Mouse (Mus musculus) forebrain, embryonic 11.5 days (tissue): ENCODE data around the gene Slco2a1. TPM values are rescaled to one million over a fixed set of nuclear protein-coding genes. Genes with fewer than 3 reads are reported as not detected.

ENCODE experiments used
- ATAC-seq: fragments of 200-750 bp; cut with Nextera tagmentation; replicated peaks from 2 replicates; pipeline ENCODE4 v1.8.0; 2017; ENCODE audit warnings: moderate TSS enrichment; ENCODE audit not compliant: low FRiP score
- DNase-seq: peaks from one replicate; pipeline ENCODE4 v3.0.0-alpha.2; 2017; ENCODE audit warnings: low spot score
- H3K27ac ChIP-seq: fragments of 300-500 bp; sonication (generic); 2 replicates; pipeline ENCODE4 v1.5.1; 2014; ENCODE audit warnings: low read depth, low read length
- H3K27me3 ChIP-seq: fragments of 300-500 bp; sonication (generic); 2 replicates; pipeline ENCODE4 v1.6.1; 2014; ENCODE audit warnings: mild to moderate bottlenecking, low read length, mixed read lengths; ENCODE audit not compliant: control insufficient read depth, insufficient read depth
- H3K36me3 ChIP-seq: fragments of 300-500 bp; sonication (generic); 2 replicates; pipeline ENCODE4 v1.6.1; 2014; ENCODE audit warnings: mild to moderate bottlenecking, low read length, moderate library complexity, mixed read lengths; ENCODE audit not compliant: control insufficient read depth, insufficient read depth
- H3K4me1 ChIP-seq: fragments of 300-500 bp; sonication (generic); replicated peaks from 2 replicates; pipeline ENCODE4 v1.6.1; 2014; ENCODE audit warnings: low read length, mixed read lengths; ENCODE audit not compliant: control insufficient read depth, insufficient read depth
- H3K4me2 ChIP-seq: fragments of 300-500 bp; sonication (generic); 2 replicates; pipeline ENCODE4 v1.6.1; 2014; ENCODE audit warnings: low read depth, mild to moderate bottlenecking, low read length, moderate library complexity, mixed read lengths; ENCODE audit not compliant: severe bottlenecking
- H3K4me3 ChIP-seq: fragments of 300-500 bp; sonication (generic); 2 replicates; pipeline ENCODE4 v1.5.1; 2014; ENCODE audit warnings: low read depth, low read length
- H3K9ac ChIP-seq: fragments of 300-500 bp; sonication (generic); 2 replicates; pipeline ENCODE4 v1.6.1; 2014; ENCODE audit warnings: low read length
- H3K9me3 ChIP-seq: fragments of 300-500 bp; sonication (generic); 2 replicates; pipeline ENCODE4 v1.6.1; 2016; ENCODE audit warnings: low read length, mixed read lengths; ENCODE audit not compliant: control insufficient read depth
- WGBS: fragments of 180-500 bp; shearing (Covaris S2); extraction: QIAGEN DNeasy Blood & Tissue Kit; methylation state at CpG from one replicate; pipeline ENCODE4 v1.1.7; 2014; 5-methylcytosine and 5-hydroxymethylcytosine counted together
- polyA plus RNA-seq: library from polyadenylated mRNA; unstranded; fragments of >200 nt; fragmentation: Nextera tagmentation; extraction: Ambion mirVana; gene quantifications from 2 replicates; pipeline ENCODE4 v1.2.1, GENCODE M21; 2014

Slco2a1 gene
- polyA plus RNA-seq, 1 experiment from 2014 or later: 0.55 TPM

DNA sequence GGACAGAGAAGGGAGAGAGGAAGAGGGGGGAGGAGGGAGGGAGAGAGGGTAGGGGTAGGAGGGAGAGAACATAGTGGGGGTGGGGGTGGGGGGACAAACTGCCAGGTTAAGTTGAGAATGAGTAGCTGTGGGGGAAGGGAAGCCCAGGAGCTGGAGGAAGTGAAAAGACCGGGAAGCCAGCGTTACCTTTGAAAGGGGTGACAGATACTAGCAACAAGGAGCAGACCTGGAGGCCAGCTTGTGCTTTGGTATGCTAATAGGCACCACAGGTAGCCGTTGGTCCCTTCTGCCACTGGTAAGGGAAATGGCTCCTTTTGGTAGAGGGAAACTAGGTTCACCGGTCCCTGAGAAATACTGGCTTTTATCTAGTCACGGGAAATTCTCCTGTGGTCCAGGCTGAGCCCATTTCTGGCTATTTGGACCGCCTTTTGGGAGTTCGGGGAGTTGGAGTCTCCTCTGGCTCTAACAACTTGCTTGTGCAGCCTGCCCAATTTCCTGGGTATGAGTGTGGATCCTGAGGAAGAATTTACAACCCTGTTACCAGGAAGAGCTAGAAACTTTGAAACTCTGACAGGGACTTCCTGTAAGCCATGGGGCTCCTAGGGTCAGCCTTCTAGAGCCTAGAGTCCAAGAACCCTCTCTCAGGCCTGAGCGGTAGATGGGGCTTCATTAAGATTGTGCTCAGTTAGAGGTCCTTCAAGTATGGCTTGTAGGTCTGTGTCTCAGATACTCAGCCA is 27.0 kb upstream of the Slco2a1 start:
- no peak overlapping the region for H3K27ac ChIP-seq

DNA sequence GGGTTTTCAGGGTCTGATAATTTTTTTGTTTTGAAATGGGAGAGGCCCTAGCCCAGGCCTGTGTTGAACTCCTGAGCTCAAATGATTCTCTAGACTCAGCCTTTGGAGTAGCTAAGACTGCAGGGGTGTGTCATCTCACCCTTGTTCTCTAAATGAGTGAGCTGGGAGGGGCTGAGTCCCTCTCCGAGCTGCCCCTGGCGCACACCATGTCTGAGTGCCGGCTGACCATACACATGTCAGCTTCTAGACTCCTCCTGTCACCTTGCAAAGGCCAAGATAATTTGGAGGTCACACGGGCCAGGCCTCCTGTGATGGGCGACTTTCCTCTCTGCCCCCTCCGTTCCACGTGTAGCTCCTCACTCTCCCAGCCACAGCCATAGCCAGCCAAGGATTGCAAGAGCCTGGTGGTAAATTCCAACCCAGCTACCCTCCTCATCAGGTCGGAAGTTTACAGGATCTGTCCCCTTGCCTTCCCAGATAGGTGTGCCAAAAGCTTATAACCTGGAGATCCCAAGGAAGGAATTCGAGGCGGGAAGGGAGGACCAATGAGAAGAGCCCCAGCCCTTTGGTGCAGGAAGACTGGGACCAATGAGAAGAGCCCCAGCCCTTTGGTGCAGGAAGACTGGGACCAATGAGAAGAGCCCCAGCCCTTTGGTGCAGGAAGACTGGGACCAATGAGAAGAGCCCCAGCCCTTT is 26.3 kb upstream of the Slco2a1 start:
- H3K9me3 ChIP-seq: no peaks in the 10 kb centered on the region
- no peaks in the 10 kb centered on the region for H3K36me3 ChIP-seq
- WGBS: 70% methylated on average over 10 of the region's 10 CpGs
- no peaks in the 10 kb centered on the region for H3K27me3 ChIP-seq
- ATAC-seq: no peak
- no peak overlapping the region for H3K4me2 ChIP-seq
- no peak overlapping the region for H3K27ac ChIP-seq
- no peak overlapping the region for H3K9ac ChIP-seq
- H3K4me1 ChIP-seq: peaks cover 6% of the 10 kb centered on the region; the same call in 1 of the 2 replicates
- DNase-seq: no peak
- no peak overlapping the region for H3K4me3 ChIP-seq

More for the DNA sequence above, 27.0 kb upstream of the Slco2a1 start:
- H3K9me3 ChIP-seq: no peaks in the 10 kb centered on the region
- DNase-seq: no peak
- H3K4me3 ChIP-seq: no peak overlapping the region
- WGBS: 19% methylated on average over 8 of the region's 8 CpGs
- no peak for ATAC-seq
- peaks cover 6% of the 10 kb centered on the region; the same call in 1 of the 2 replicates for H3K4me1 ChIP-seq
- no peaks in the 10 kb centered on the region for H3K36me3 ChIP-seq
- H3K9ac ChIP-seq: no peak overlapping the region
- no peak overlapping the region for H3K4me2 ChIP-seq
- no peaks in the 10 kb centered on the region for H3K27me3 ChIP-seq

- no peaks in the 10 kb centered on the region for H3K9me3 ChIP-seq
- H3K27me3 ChIP-seq: no peaks in the 10 kb centered on the region
- no peak overlapping the region for H3K4me3 ChIP-seq
- H3K4me1 ChIP-seq: peaks cover 6% of the 10 kb centered on the region; the same call in 1 of the 2 replicates
- no peak for ATAC-seq
- H3K9ac ChIP-seq: no peak overlapping the region
- DNase-seq: no peak
- no peaks in the 10 kb centered on the region for H3K36me3 ChIP-seq
- H3K4me2 ChIP-seq: no peak overlapping the region
- H3K27ac ChIP-seq: no peak overlapping the region
- WGBS: 75% methylated on average over 7 of the region's 7 CpGs
These were observed 25.2 kb upstream of the Slco2a1 start for GRCm38 (mm10) chr9:102963321-102963720.

DNA sequence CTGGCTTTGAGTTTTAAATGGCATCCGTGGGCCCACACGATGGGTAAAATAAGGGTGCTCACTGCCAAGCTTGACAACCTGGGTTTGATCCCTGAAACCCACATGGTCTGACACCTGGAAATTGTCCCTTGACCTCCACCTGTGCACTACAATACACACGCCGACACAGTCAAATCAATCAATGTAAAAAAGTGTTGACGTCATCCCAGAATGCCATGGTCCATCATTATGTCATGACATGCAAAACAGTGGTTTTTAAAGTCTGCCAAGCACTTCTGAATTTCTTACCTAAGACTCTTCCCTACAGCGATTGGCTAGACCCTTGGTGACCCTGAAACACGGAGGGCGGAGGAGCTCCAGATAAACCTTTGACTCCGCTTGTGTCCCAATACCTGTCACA is 23.9 kb upstream of the Slco2a1 start:
- H3K4me3 ChIP-seq: no peak overlapping the region
- peaks cover 6% of the 10 kb centered on the region; the same call in 1 of the 2 replicates for H3K4me1 ChIP-seq
- H3K36me3 ChIP-seq: no peaks in the 10 kb centered on the region
- H3K9ac ChIP-seq: no peak overlapping the region
- no peaks in the 10 kb centered on the region for H3K9me3 ChIP-seq
- DNase-seq (no peak), ATAC-seq (no peak)
- H3K27me3 ChIP-seq: no peaks in the 10 kb centered on the region
- H3K4me2 ChIP-seq: no peak overlapping the region
- 91% methylated on average over 9 of the region's 9 CpGs for WGBS
- H3K27ac ChIP-seq: no peak overlapping the region

GRCm38 (mm10) chr9:102972393-102973050 is 16.0 kb upstream of the Slco2a1 start:
- WGBS: 78% methylated on average over 2 of the region's 2 CpGs
- no peak overlapping the region for H3K4me3 ChIP-seq
- H3K36me3 ChIP-seq: no peaks in the 10 kb centered on the region
- H3K27ac ChIP-seq: no peak overlapping the region
- no peak for DNase-seq
- no peaks in the 10 kb centered on the region for H3K27me3 ChIP-seq
- H3K9me3 ChIP-seq: no peaks in the 10 kb centered on the region
- H3K9ac ChIP-seq: no peak overlapping the region
- no peak for ATAC-seq
- H3K4me2 ChIP-seq: no peak overlapping the region
- H3K4me1 ChIP-seq: no peaks in the 10 kb centered on the region

- Histone ChIP-seq H3K27me3 (no peaks in the 10 kb centered on the region), H3K9me3 (no peaks in the 10 kb centered on the region), H3K27ac (no peak overlapping the region), H3K4me3 (no peak overlapping the region), H3K4me2 (no peak overlapping the region), H3K36me3 (no peaks in the 10 kb centered on the region), H3K9ac (no peak overlapping the region), H3K4me1 (no peaks in the 10 kb centered on the region)
- DNase-seq (no peak), ATAC-seq (no peak)
- WGBS: 91% methylated on average over 2 of the region's 2 CpGs
These were observed 12.6 kb upstream of the Slco2a1 start for GRCm38 (mm10) chr9:102975887-102976286.

DNA sequence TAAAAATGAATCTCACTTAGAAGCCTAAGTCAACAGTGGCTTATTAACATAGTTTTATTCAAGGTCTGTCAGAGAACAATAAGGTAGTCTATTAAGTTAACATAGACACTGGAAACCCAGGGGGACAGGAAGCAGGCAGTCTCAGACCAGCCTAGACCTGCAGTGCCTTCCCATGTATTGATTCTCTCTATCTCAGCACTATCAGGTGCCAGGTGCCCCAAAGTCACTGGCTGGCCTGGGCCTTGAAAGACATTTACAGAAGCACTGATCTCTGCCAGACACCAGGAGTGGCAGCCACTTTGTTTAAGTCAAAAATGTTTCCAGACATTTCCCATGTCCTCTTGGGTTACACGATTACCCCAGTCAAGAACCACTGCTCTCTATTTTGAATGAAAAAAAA is 11.4 kb upstream of the Slco2a1 start:
- 95% methylated on average over 1 of the region's 1 CpGs for WGBS
- no peaks in the 10 kb centered on the region for H3K27me3 ChIP-seq
- H3K9ac ChIP-seq: no peak overlapping the region
- no peaks in the 10 kb centered on the region for H3K9me3 ChIP-seq
- ATAC-seq: no peak
- no peaks in the 10 kb centered on the region for H3K36me3 ChIP-seq
- H3K4me3 ChIP-seq: no peak overlapping the region
- H3K4me1 ChIP-seq: no peaks in the 10 kb centered on the region
- H3K4me2 ChIP-seq: no peak overlapping the region
- no peak for DNase-seq
- no peak overlapping the region for H3K27ac ChIP-seq

DNA sequence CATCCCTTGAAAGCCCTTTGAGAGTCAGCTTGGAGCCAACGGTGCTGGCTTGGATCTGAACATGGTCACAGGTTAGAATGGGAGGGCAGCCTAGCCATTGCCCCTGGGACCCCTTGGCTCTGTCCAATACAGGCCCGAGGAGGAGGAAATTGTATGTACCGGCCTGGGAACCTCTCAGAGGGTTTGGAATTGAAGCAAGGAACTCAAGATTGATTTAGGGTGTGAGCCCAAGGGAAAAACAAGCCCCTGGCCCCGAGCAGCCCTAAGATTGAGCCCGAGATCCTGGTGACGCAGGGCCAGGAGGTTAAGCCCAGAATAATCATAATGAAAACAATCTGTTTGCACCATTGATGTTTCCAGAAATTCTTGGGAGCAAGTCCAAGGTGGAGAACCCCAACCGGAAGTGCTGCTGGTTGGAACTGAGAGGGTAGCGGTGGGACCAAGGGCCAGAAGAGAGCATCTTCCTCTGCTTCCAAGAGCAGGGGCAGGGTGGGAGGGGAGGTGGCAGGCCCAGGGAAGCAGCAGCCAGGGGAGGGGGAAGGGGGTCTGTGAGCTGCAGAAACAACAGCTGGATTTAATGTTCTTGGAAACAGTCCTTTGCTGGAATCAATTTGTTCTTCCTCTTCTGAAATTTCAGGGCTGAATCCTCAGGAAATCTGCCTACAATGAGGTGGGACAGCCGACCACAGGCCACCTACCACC is 10.6 kb upstream of the Slco2a1 start:
- Histone ChIP-seq H3K36me3 (no peaks in the 10 kb centered on the region), H3K4me3 (no peak overlapping the region), H3K4me1 (no peaks in the 10 kb centered on the region), H3K4me2 (no peak overlapping the region), H3K27ac (no peak overlapping the region), H3K27me3 (no peaks in the 10 kb centered on the region), H3K9ac (no peak overlapping the region), H3K9me3 (no peaks in the 10 kb centered on the region)
- ATAC-seq (no peak), DNase-seq (no peak)
- WGBS: 73% methylated on average over 9 of the region's 9 CpGs
